Mouse (Mus musculus) intestine, postnatal 0 days (tissue): ENCODE measurements around the gene Adcy6. TPM values are rescaled to one million over a fixed set of nuclear protein-coding genes. Genes with fewer than 3 reads are reported as not detected.
A peak's percentile ranks its signal among the peaks of the same experiment; 100 is the strongest.

ENCODE experiments used
- ATAC-seq: fragments of 200-750 bp; cut with Nextera tagmentation; 2 replicates; pipeline ENCODE4 v1.8.0; 2017; ENCODE audit warnings: mild to moderate bottlenecking, moderate TSS enrichment, moderate library complexity
- H3K27ac ChIP-seq: fragments of 300-500 bp; sonication (generic); 2 replicates; pipeline ENCODE4 v1.5.1; 2014; ENCODE audit warnings: mild to moderate bottlenecking, low read depth, low read length, moderate library complexity
- H3K27me3 ChIP-seq: fragments of 300-500 bp; sonication (generic); replicated peaks from 2 replicates; pipeline ENCODE4 v1.6.1; 2014; ENCODE audit warnings: low read length, mixed read lengths; ENCODE audit not compliant: control insufficient read depth, insufficient read depth
- H3K36me3 ChIP-seq: fragments of 300-500 bp; sonication (generic); 2 replicates; pipeline ENCODE4 v1.6.1; 2014; ENCODE audit warnings: mild to moderate bottlenecking, moderate library complexity; ENCODE audit not compliant: control insufficient read depth, insufficient read depth
- H3K4me1 ChIP-seq: fragments of 300-500 bp; sonication (generic); replicated peaks from 2 replicates; pipeline ENCODE4 v1.6.1; 2014; ENCODE audit warnings: antibody characterized with exemption, low read length, mixed read lengths; ENCODE audit not compliant: control insufficient read depth, insufficient read depth
- H3K4me2 ChIP-seq: fragments of 300-500 bp; sonication (generic); replicated peaks from 2 replicates; pipeline ENCODE4 v1.6.1; 2014; ENCODE audit warnings: low read depth, mild to moderate bottlenecking, moderate library complexity
- H3K4me3 ChIP-seq: fragments of 300-500 bp; sonication (generic); 2 replicates; pipeline ENCODE4 v1.5.1; 2014; ENCODE audit warnings: low read depth, low read length
- H3K9ac ChIP-seq: fragments of 300-500 bp; sonication (generic); 2 replicates; pipeline ENCODE4 v1.6.1; 2014; ENCODE audit warnings: mild to moderate bottlenecking, low read depth, low read length
- H3K9me3 ChIP-seq: fragments of 300-500 bp; sonication (generic); 2 replicates; pipeline ENCODE4 v1.6.1; 2016; ENCODE audit warnings: mixed run types; ENCODE audit not compliant: control insufficient read depth
- CTCF ChIP-seq: sonication (generic); IDR thresholded peaks from 2 replicates; pipeline ENCODE4 v1.5.1; 2016; ENCODE audit warnings: low read depth, mild to moderate bottlenecking, control low read depth, antibody characterized with exemption, moderate library complexity
- WGBS: fragments of 180-500 bp; shearing (Covaris S2); extraction: QIAGEN DNeasy Blood & Tissue Kit; methylation state at CpG from one replicate; pipeline ENCODE4 v1.1.7; 2014; 5-methylcytosine and 5-hydroxymethylcytosine counted together
- polyA plus RNA-seq: library from polyadenylated mRNA; unstranded; fragments of >200 nt; fragmentation: Nextera tagmentation; extraction: Ambion mirVana; gene quantifications from 2 replicates; pipeline ENCODE4 v1.2.1, GENCODE M21; 2015

Adcy6 gene
- polyA plus RNA-seq, 1 experiment from 2014 or later = 10.6 TPM

DNA sequence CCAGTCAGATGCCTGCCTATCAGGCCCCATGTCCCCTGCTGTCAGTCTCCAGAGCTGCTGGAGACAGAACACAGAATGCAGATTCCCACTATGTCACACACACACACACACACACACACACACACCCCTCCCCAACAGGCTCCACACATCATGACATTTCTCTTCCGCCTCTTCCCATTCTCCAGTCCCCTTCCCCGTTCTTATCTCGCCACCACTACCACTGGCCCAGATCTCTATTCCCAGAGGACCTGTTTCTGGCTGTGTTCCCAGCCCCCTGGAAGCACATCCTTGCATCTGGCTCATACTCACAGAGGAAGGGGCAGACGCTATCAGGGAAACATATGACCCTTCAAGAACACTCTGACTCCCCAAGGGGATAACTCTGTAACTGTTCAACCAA, 2.3 kb downstream of the Adcy6 start:
- H3K27ac ChIP-seq = peak overlapping the region; percentile 97; the same call in 1 of the 2 replicates
- 14% methylated on average over 4 of the region's 4 CpGs for WGBS
- peaks cover 5% of the 10 kb centered on the region for H3K4me1 ChIP-seq
- no peak for ATAC-seq
- no peak for TF ChIP-seq CTCF
- H3K4me2 ChIP-seq = peak overlapping the region; percentile 78
- no peak overlapping the region for H3K9ac ChIP-seq
- peaks cover 20% of the 10 kb centered on the region for H3K36me3 ChIP-seq
- peak overlapping the region; percentile 86 for H3K4me3 ChIP-seq
- H3K27me3 ChIP-seq = no peaks in the 10 kb centered on the region
- H3K9me3 ChIP-seq = no peaks in the 10 kb centered on the region

DNA sequence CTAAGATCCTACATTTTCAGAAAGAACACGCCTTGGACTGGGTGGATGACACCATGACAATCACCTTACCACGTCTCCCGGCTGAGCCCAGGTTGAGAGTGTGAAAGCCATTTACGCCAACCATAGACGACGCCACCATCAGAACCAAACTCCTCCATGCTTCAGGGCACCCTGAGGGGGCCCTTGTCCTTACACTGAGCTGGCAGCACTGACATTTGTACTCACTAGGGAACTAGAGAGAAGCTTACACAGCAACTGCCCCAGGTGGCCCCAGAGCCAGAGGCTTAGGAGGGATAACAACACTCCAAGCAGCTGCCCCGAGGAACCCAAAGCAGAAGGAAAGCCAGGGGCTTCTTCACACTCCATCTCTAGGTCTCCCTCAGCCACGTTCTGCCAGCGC, 3.1 kb downstream of the Adcy6 start:
- Histone ChIP-seq H3K36me3 (peaks cover 20% of the 10 kb centered on the region), H3K9ac (no peak overlapping the region), H3K27me3 (no peaks in the 10 kb centered on the region), H3K9me3 (no peaks in the 10 kb centered on the region), H3K4me2 (peak overlapping the region; percentile 78), H3K4me3 (peak overlapping the region; percentile 86), H3K4me1 (peaks cover 9% of the 10 kb centered on the region), H3K27ac (0 out of 2 replicates have a peak overlapping the region, but pooled peaks have one; percentile 9)
- no peak for TF ChIP-seq CTCF
- ATAC-seq = no peak
- WGBS = 45% methylated on average over 9 of the region's 9 CpGs

DNA sequence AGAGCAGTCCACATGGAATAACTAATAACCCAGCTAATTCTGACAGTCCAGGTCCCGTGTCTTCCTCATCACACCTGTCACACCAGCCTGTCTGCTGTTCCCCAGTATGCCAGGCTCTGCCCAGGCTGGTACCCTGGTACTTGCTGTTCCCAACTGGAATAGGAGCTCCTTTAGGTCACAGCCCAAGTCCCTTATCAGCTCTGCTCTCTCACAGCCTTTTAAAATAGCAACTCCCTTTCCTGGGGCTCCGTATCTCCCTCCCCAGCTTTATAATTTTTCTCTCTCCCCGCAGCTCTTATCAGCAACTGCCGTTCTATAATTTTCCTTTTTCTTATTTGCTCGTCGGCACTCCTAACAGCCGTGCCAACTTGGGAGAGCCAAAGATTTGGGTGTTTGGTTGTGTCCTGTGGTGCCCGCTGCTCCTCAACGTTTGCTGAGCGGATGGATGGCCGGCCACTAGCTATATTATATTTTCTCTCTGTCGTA, 3.8 kb downstream of the Adcy6 start:
- WGBS = 41% methylated on average over 12 of the region's 12 CpGs
- peaks cover 25% of the 10 kb centered on the region for H3K36me3 ChIP-seq
- peak overlapping the region; percentile 37; the same call in 1 of the 2 replicates for H3K27ac ChIP-seq
- no peak for ATAC-seq
- H3K4me2 ChIP-seq = peak overlapping the region; percentile 78
- H3K27me3 ChIP-seq = no peaks in the 10 kb centered on the region
- TF ChIP-seq CTCF = no peak
- H3K4me3 ChIP-seq = peak overlapping the region; percentile 86
- no peaks in the 10 kb centered on the region for H3K9me3 ChIP-seq
- H3K4me1 ChIP-seq = peaks cover 9% of the 10 kb centered on the region
- no peak overlapping the region for H3K9ac ChIP-seq

DNA sequence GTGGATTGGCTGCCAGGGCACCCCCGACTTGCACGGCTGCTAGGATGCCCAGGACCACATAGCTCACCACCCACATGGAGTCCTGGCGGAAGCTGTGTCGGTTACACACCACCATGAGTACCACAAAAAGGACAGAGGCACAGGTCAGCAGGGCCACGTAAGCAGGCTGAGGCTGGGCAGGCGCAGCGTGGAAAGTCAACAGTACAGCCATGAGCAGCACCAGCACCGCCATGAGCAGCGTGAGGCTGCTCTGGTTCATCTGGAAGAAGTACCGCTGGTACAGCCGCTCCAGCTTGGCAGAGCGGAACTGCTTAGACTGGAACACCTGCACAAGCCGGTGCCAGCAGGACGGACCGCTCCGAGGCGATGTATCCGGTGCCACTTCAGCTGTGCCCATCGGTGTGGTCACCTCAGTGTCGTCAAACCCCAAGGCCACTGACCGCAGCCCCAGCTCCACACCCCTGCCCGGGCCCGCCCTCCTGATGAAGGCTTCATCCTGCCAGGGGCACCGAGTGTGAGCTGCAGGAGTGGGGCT, 5.8 kb downstream of the Adcy6 start:
- Histone ChIP-seq H3K4me2 (peak overlapping the region; percentile 65), H3K36me3 (peaks cover 43% of the 10 kb centered on the region), H3K9me3 (no peaks in the 10 kb centered on the region), H3K4me3 (no peak overlapping the region), H3K9ac (no peak overlapping the region), H3K27me3 (no peaks in the 10 kb centered on the region), H3K27ac (0 out of 2 replicates have a peak overlapping the region, but pooled peaks have one; percentile 7), H3K4me1 (peaks cover 9% of the 10 kb centered on the region)
- no peak for ATAC-seq
- no peak for TF ChIP-seq CTCF
- WGBS = 84% methylated on average over 24 of the region's 24 CpGs

DNA sequence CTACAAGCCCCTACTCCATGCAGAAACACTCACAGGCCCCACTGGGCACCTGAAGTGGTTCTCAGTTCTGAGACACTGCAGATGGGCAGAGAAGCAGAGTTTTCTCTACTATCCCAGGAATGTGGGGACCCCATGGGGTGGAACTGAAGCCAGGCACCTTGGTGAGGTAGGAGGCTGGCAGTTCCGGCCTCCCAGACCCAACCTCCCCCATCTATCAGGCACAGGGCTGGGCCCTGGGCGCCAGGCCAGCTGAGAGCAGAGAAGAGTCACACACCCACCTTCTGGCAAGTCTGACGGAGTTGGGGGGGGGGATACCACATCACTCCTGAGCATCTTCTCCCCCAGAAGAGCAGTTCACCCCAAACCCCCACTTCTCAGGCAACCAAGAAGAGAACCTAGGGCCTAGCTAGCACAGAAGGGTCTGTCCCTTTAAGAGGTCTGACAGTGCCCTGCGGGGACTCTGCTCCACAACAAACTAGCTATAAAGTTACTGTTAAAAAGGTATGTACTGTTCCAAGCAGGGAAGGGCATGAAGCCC, 6.9 kb downstream of the Adcy6 start:
- Histone ChIP-seq H3K4me2 (peak overlapping the region; percentile 65), H3K9me3 (no peaks in the 10 kb centered on the region), H3K4me1 (peaks cover 9% of the 10 kb centered on the region), H3K27me3 (no peaks in the 10 kb centered on the region), H3K9ac (peak overlapping the region; percentile 34; the same call in 1 of the 2 replicates), H3K4me3 (peak overlapping the region; percentile 27), H3K36me3 (peaks cover 55% of the 10 kb centered on the region), H3K27ac (peak overlapping the region; percentile 29)
- TF ChIP-seq CTCF = 0 out of 2 replicates have a peak, but pooled peaks have one; percentile 1
- peak; percentile 22; the same call in 1 of the 2 replicates for ATAC-seq
- WGBS = 16% methylated on average over 4 of the region's 4 CpGs

DNA sequence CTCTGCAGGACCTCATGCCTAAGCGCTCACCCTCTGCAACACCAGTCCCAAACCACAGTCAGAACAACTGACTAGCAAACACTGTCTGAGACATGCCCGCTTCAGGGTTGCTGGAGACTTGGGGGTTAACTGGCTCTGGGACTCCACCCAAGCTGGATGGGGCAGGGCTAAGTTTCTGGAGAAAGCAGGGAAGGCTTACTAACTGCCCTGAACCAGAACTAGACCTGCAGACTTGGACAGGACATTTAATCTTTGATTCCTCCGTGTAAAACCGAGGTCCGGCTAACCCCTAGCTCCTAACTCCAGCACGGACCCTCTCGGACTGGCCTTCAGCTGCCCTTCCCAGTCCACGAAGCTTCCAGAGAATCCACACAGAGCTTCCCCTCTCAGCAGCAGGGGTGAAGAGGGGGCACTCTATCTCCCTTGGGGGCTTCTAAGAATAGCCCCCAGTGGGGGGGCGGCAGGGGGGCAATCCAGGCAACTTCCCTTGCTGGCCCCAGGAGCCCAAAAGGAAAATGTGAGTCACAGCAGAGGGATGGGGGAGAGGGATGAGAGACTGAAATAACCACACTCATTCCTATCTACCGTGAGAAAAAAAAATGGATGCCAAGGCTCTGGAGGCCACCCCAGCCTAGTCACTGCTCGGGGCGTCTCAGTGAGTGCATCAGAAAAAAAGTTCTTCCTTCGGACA, 7.5 kb downstream of the Adcy6 start:
- peak overlapping the region; percentile 27 for H3K4me3 ChIP-seq
- H3K9me3 ChIP-seq = no peaks in the 10 kb centered on the region
- 24% methylated on average over 13 of the region's 13 CpGs for WGBS
- H3K9ac ChIP-seq = peak overlapping the region; percentile 34
- ATAC-seq = peak; percentile 32; the same call in 1 of the 2 replicates
- no peaks in the 10 kb centered on the region for H3K27me3 ChIP-seq
- H3K36me3 ChIP-seq = peaks cover 61% of the 10 kb centered on the region
- H3K4me2 ChIP-seq = peak overlapping the region; percentile 65
- peaks cover 9% of the 10 kb centered on the region for H3K4me1 ChIP-seq
- peak overlapping the region; percentile 29 for H3K27ac ChIP-seq
- TF ChIP-seq CTCF = no peak
